Mouse (Mus musculus) myocyte (in vitro differentiated cells): ENCODE results near the gene Zdhhc5. TPM values are rescaled to one million over a fixed set of nuclear protein-coding genes. Genes with fewer than 3 reads are reported as not detected.
A peak's percentile ranks its signal among the peaks of the same experiment; 100 is the strongest.

Source experiments
- H3K27me3 ChIP-seq: one replicate; pipeline ENCODE4 v1.6.1; 2011; ENCODE audit not compliant: control insufficient read depth, insufficient read depth, insufficient read length
- H3K36me3 ChIP-seq: one replicate; pipeline ENCODE4 v1.6.1; 2011; ENCODE audit not compliant: control insufficient read depth, insufficient read depth
- H3K4me2 ChIP-seq: one replicate; pipeline ENCODE4 v1.6.1; 2011; ENCODE audit warnings: low read depth, control low read depth
- H3K4me3 ChIP-seq: one replicate; pipeline ENCODE4 v1.5.1; 2011; ENCODE audit warnings: mild to moderate bottlenecking, control low read depth, moderate library complexity
- H3K79me2 ChIP-seq: one replicate; pipeline ENCODE4 v1.6.1; 2011; ENCODE audit not compliant: control insufficient read depth, insufficient read depth
- H3ac ChIP-seq: one replicate; pipeline ENCODE4 v1.6.1; 2011; ENCODE audit not compliant: control insufficient read depth, insufficient read length
- CEBPB ChIP-seq: IDR thresholded peaks from 2 replicates; pipeline ENCODE4 v1.6.1; 2011; ENCODE audit warnings: mild to moderate bottlenecking, moderate library complexity; ENCODE audit not compliant: poor library complexity, insufficient read depth, severe bottlenecking
- E2F4 ChIP-seq: IDR thresholded peaks from one replicate; pipeline ENCODE4 v1.6.1; 2011; ENCODE audit warnings: mild to moderate bottlenecking, control low read depth, moderate library complexity; ENCODE audit not compliant: insufficient read depth
- MAX ChIP-seq: IDR thresholded peaks from one replicate; pipeline ENCODE4 v1.6.1; 2011; ENCODE audit warnings: low read depth, mild to moderate bottlenecking, control low read depth
- MYOD1 ChIP-seq, 3 experiments: IDR thresholded peaks; one replicate each; pipeline ENCODE4 v1.6.1; 2011; ENCODE audit warnings: control low read depth in 2 of 3, low read depth in 2 of 3, mild to moderate bottlenecking in 2 of 3, moderate library complexity in 1 of 3; ENCODE audit not compliant: insufficient read length in 2 of 3, control insufficient read depth in 1 of 3
- MYOG ChIP-seq, 3 experiments: IDR thresholded peaks; one replicate each; pipeline ENCODE4 v1.6.1; 2011; ENCODE audit warnings: control low read depth in 2 of 3, low read depth in 2 of 3, mild to moderate bottlenecking in 2 of 3; ENCODE audit not compliant: insufficient read length in 2 of 3, control insufficient read depth in 1 of 3, insufficient read depth in 1 of 3
- POLR2A ChIP-seq: IDR thresholded peaks from one replicate; pipeline ENCODE4 v1.6.1; 2011; ENCODE audit warnings: low read depth, mild to moderate bottlenecking, control low read depth, moderate library complexity; ENCODE audit not compliant: insufficient read length
- POLR2AphosphoS2 ChIP-seq: IDR thresholded peaks from one replicate; pipeline ENCODE4 v1.6.1; 2011; ENCODE audit warnings: low read depth, control low read depth; ENCODE audit not compliant: insufficient read length
- REST ChIP-seq: IDR thresholded peaks from one replicate; pipeline ENCODE4 v1.6.1; 2011; ENCODE audit warnings: mild to moderate bottlenecking, control low read depth, moderate library complexity; ENCODE audit not compliant: insufficient read depth, insufficient read length
- SRF ChIP-seq: IDR thresholded peaks from one replicate; pipeline ENCODE4 v1.6.1; 2011; ENCODE audit warnings: low read depth; ENCODE audit not compliant: control insufficient read depth, insufficient read length
- TCF12 ChIP-seq: IDR thresholded peaks from one replicate; pipeline ENCODE4 v1.6.1; 2011; ENCODE audit warnings: mild to moderate bottlenecking, control low read depth; ENCODE audit not compliant: poor library complexity, insufficient read depth, severe bottlenecking
- TCF3 ChIP-seq: IDR thresholded peaks from one replicate; pipeline ENCODE4 v1.6.1; 2011; ENCODE audit warnings: low read depth, control low read depth; ENCODE audit not compliant: insufficient read length
- USF1 ChIP-seq: IDR thresholded peaks from one replicate; pipeline ENCODE4 v1.6.1; 2011; ENCODE audit warnings: low read depth, mild to moderate bottlenecking, control low read depth, moderate library complexity
- polyA plus RNA-seq: library from polyadenylated mRNA; unstranded; fragments of >200 nt; fragmentation: generic; extraction: Trizol; gene quantifications from one replicate; pipeline ENCODE4 v1.2.1, GENCODE M21; 2012; ENCODE audit warnings: missing spikeins

Gene Zdhhc5
- polyA plus RNA-seq, 1 experiment, result 36.3 TPM

DNA sequence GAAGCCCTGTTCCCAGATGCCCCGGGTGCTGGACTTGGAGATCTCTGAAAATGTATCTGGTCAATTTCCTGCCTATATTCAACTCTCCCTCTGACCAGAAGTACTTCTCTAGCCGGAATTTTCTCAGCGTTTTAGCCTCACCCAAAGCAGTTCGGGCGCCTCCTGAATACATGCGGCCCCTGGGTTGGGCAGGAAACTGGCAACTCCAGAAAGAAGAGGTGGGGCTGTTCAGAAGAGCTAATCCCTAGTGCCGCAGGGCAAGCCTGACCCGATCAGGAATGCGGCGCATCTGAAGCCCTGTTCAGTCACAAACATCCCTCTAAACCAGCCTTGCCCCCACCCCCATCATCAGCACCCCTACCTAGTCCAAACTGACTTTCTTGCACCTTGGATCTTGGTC, 29.1 kb upstream of the Zdhhc5 start:
- Histone ChIP-seq H3K4me3 (peak overlapping the region; percentile 99), H3K4me2 (peak overlapping the region; percentile 92), H3K79me2 (peaks cover 26% of the 10 kb centered on the region), H3ac (peak overlapping the region; percentile 34), H3K36me3 (no peaks in the 10 kb centered on the region), H3K27me3 (no peaks in the 10 kb centered on the region)
- no peak for TF ChIP-seq CEBPB
- TF ChIP-seq MYOD1 (IDR thresholded peaks at IDR 0.05; ENCODE audit: control insufficient read depth in 1 of 3, insufficient read length in 2 of 3, low read depth in 2 of 3), result no peak
- no peak for TF ChIP-seq TCF12
- no peak for TF ChIP-seq POLR2A
- TF ChIP-seq MYOG (IDR thresholded peaks at IDR 0.05; ENCODE audit: control insufficient read depth in 1 of 3, insufficient read depth in 1 of 3, insufficient read length in 2 of 3, low read depth in 2 of 3), result no peak
- no peak for TF ChIP-seq SRF
- TF ChIP-seq TCF3, result no peak
- TF ChIP-seq USF1, result no peak
- TF ChIP-seq E2F4, result no peak
- no peak for TF ChIP-seq MAX
- no peak for TF ChIP-seq POLR2AphosphoS2
- TF ChIP-seq REST, result no peak

DNA sequence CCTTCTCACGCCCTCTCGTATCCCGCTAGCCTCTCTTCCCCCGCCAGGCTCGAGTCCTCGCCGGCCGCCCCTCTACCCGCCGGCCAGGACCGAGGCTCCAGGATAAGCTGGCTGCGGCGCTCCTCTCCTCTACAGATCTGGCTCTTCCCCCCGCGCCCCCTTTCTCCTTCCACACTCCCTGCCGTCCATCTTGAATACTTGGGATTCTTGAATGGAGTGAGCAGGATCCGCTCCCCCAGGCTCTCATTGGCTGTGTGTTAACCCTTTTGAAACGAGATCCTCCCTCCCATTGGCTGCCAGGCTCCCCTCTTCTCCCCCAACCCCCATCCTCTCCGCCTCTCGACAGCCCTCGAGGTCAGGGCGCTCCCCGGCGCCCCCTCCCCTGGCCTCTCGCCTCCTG, 28.6 kb upstream of the Zdhhc5 start, which contains the start of gene Gm19426:
Gene Gm19426 (minus strand): TSS at position 95 of the 400 bp plus-strand sequence.
- peaks cover 26% of the 10 kb centered on the region for H3K79me2 ChIP-seq
- H3K27me3 ChIP-seq, result no peaks in the 10 kb centered on the region
- peak within 1 kb of the TSS; percentile 92 for H3K4me2 ChIP-seq
- TF ChIP-seq TCF3, result no peak
- no peak for TF ChIP-seq CEBPB
- no peak for TF ChIP-seq TCF12
- no peak for TF ChIP-seq REST
- no peak for TF ChIP-seq USF1
- TF ChIP-seq MYOG (IDR thresholded peaks at IDR 0.05; ENCODE audit: control insufficient read depth in 1 of 3, insufficient read depth in 1 of 3, insufficient read length in 2 of 3, low read depth in 2 of 3), result no peak
- TF ChIP-seq MAX, result no peak
- TF ChIP-seq E2F4, result no peak
- peak; percentile 52 for TF ChIP-seq POLR2A
- TF ChIP-seq MYOD1 (IDR thresholded peaks at IDR 0.05; ENCODE audit: control insufficient read depth in 1 of 3, insufficient read length in 2 of 3, low read depth in 2 of 3), result no peak
- TF ChIP-seq POLR2AphosphoS2, result peak; percentile 12
- no peak for TF ChIP-seq SRF
- peak within 1 kb of the TSS; percentile 99 for H3K4me3 ChIP-seq
- peak within 1 kb of the TSS; percentile 34 for H3ac ChIP-seq
- no peaks in the 10 kb centered on the region for H3K36me3 ChIP-seq

DNA sequence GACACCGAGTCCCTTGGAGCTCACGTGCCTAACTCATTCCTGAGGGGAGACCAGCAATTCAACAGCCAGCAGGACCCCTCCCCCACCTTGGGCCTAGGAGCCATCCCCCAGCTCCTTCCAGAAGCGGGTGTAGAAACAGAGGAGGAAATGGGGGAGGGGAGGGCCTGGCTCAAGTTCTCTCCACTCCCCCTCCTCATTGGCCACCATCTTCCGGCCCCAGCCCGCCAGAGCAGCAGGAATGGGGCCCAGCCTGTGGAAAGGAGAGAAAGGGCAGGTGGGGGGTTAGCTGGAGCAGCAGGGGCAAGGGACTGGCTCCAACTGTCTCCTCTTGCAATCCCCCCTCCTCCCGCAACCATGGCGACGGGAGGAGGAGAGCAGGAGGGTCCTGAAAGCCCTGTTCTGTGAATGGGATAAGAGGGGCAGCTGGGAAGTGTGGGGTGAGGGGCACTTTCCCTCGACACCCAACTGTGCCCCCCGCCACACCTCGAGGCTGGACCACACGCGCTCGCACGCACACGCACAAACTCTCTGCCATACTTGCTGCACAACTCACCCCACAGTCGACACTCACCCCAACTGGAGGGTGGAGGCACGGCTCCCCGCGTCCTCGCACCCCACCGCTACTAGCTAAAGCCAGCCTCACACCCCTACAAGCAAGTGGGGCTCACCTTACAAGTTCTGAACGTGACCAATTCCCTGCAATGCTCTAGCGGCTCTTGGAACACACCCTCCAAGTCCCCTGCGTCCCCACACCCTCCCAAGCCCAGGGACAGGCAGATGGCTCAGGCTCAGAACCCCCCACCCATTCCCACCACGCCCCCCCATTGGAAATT, 27.7 kb upstream of the Zdhhc5 start:
- TF ChIP-seq REST (no peak), POLR2A (peak; percentile 42), USF1 (no peak), POLR2AphosphoS2 (peak; percentile 65)
- peak overlapping the region; percentile 99 for H3K4me3 ChIP-seq
- no peaks in the 10 kb centered on the region for H3K27me3 ChIP-seq
- H3K36me3 ChIP-seq, result no peaks in the 10 kb centered on the region
- H3ac ChIP-seq, result peak overlapping the region; percentile 34
- peaks cover 26% of the 10 kb centered on the region for H3K79me2 ChIP-seq
- H3K4me2 ChIP-seq, result peak overlapping the region; percentile 88

DNA sequence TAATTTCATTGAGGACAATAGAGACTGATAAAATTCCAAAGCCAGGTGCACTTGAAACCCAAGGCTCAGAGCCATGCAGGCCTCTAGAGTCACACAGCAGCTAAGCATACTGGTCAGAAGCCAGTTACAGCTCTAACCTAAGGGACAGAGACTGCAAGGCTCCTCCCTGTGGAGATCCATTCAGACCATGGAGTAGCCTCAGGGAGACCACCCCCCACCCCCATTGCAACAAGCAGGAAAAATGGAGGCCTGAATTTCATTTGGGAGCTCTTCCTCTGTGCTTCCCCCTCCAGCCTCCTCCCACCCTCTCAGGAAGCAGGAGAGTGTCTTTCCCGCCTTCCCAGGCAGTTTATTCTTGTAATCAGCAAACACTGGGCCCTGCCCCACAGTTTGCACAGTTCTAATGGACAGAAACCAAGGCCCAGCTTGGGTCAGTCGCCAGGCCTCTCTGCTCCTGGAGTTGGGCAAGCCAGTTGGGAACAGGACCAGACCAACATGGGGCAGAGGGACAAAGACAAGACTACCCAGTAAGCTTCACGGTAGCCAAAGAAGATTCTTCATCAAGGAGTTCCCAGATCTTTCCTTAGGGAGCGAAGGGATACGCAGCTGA, 27.0 kb upstream of the Zdhhc5 start:
- Histone ChIP-seq H3K27me3 (no peaks in the 10 kb centered on the region), H3K79me2 (peaks cover 26% of the 10 kb centered on the region), H3ac (peak overlapping the region; percentile 34), H3K36me3 (no peaks in the 10 kb centered on the region), H3K4me2 (peak overlapping the region; percentile 88), H3K4me3 (peak overlapping the region; percentile 99)
- TF ChIP-seq MAX, result no peak

DNA sequence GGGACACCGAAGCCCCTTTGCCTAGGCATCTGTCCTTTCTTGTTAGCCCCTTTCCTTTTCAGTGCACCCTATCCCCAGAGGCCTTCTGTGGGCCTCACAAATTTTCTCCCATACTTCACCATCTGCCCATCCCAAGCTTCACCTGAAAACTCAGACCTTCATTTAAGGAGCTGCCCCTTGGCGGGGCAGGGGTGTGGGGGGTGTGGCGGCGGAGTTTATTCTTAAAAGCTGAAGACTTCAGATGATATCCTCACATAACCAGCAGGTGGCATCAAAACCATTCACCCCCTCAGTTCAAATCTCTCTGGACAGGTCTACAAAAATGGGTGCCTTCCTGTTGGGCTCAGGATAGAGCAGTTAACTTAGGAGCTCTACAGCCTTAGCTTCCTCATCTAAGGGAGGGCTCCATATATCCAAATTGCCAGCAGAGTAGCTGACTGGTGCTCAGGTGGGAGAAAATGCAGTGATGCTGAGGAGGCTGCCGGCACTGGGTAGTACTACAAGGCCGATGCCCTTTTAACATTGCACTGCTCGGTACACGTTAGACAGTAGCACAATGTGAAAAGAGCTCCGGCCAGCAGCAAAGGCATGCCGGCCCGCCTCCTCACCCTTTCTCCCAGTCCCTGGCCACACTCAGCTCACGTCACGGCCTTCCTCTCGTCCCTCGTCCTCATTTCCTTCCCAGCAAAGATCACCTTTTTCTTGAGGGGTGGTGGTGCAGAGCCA, 25.8 kb upstream of the Zdhhc5 start:
- Histone ChIP-seq H3K79me2 (peaks cover 26% of the 10 kb centered on the region), H3K36me3 (no peaks in the 10 kb centered on the region), H3K4me2 (peak overlapping the region; percentile 88), H3K4me3 (peak overlapping the region; percentile 99), H3K27me3 (no peaks in the 10 kb centered on the region), H3ac (no peak overlapping the region)
- no peak for TF ChIP-seq CEBPB
- TF ChIP-seq POLR2AphosphoS2, result peak; percentile 66
